Mouse (Mus musculus): ENCODE results near the gene Haus5. TPM values are rescaled to one million over a fixed set of nuclear protein-coding genes. Genes with fewer than 3 reads are reported as not detected.
A peak's percentile ranks its signal among the peaks of the same experiment; 100 is the strongest.

Haus5 gene
- polyA plus RNA-seq, 1 experiment from 2014 or later, result 32.6 TPM

DNA sequence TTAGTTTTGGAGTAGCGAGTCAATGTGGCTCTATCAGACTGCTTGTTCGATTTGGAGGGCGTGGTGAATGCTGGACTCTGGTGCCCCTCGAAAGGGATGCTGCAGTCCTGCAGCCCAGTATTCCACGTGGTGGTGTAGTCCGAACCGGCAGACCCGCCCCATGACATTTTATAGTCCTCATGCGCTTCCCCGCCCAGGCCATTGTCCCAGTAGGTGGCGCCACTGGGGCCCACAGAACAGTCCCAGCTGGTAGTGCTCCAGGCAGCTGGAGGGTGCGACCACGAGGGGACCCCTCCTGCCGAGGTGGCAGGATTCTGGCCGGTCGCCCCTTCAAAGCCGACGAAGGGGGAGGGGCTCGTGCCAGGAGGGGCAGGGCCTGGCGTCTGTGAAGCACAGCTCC lies 30.2 kb downstream of the Haus5 start:
- H3K4me3 ChIP-seq (ENCODE audit: low read length), result no peak overlapping the region; the same call in 1 of the 2 replicates

DNA sequence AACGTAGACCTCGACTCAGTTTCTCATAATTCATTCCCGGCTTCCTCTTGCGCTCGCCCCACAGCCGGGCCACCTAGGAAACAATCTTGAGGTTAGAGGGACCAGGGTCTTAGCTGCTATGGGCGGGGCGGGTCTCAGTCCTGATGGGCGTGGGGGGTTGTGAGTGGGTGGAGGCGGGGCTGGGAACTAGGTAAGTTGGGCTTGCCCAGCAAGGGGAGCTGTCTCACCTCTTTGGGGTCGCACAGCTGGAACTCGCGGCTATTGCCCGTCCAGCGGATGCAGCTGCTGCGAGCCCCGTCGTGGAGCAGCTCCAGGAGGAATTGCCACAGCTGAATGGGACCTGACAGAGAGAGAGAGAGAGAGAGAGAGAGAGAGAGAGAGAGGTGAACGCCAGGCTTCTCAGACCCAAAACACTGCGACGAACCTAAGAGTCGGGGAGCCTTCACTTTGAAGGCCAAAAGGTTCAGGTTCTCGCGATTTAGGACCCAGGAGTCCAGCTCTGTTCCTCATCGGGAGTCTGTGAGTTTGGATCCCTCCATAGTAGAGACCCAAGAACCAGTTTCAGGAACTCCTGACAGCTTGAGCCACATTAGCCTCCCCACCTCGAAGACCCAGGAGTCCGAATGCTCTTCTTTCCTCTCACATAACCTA lies 30.9 kb downstream of the Haus5 start:
- no peaks in the 10 kb centered on the region; the same call in 1 of the 2 replicates for H3K4me1 ChIP-seq (ENCODE audit: control insufficient read depth, insufficient read depth, low read length)
- no peaks in the 10 kb centered on the region for H3K36me3 ChIP-seq (ENCODE audit: control insufficient read depth, insufficient read depth)
- H3K27ac ChIP-seq (ENCODE audit: low read length), result no peak overlapping the region
- 8% methylated on average over 27 of the region's 27 CpGs for WGBS
- no peak overlapping the region for H3K4me2 ChIP-seq (ENCODE audit: low read depth, low read length)
- ATAC-seq (replicated peaks; ENCODE audit: extremely low read depth, insufficient read depth, low FRiP score), result no peak
- H3K9ac ChIP-seq (ENCODE audit: low read length), result no peak overlapping the region
- H3K27me3 ChIP-seq (ENCODE audit: control insufficient read depth, insufficient read depth, low read length), result peaks cover 47% of the 10 kb centered on the region
- H3K4me3 ChIP-seq (ENCODE audit: low read length), result peak overlapping the region; percentile 1; the same call in 1 of the 2 replicates
- H3K9me3 ChIP-seq (replicated peaks; ENCODE audit: control insufficient read depth, low read length), result no peaks in the 10 kb centered on the region

More for the DNA sequence above, 30.2 kb downstream of the Haus5 start:
- peak; percentile 37; the same call in 1 of the 2 replicates for ATAC-seq (replicated peaks; ENCODE audit: extremely low read depth, insufficient read depth, low FRiP score)
- Histone ChIP-seq H3K27me3 (ENCODE audit: control insufficient read depth, insufficient read depth, low read length) (peaks cover 47% of the 10 kb centered on the region), H3K36me3 (ENCODE audit: control insufficient read depth, insufficient read depth) (no peaks in the 10 kb centered on the region), H3K9me3 (replicated peaks; ENCODE audit: control insufficient read depth, low read length) (no peaks in the 10 kb centered on the region), H3K27ac (ENCODE audit: low read length) (no peak overlapping the region), H3K9ac (ENCODE audit: low read length) (no peak overlapping the region), H3K4me1 (ENCODE audit: control insufficient read depth, insufficient read depth, low read length) (peaks cover 5% of the 10 kb centered on the region; the same call in 1 of the 2 replicates), H3K4me2 (ENCODE audit: low read depth, low read length) (0 out of 2 replicates have a peak overlapping the region, but pooled peaks have one; percentile 5)
- WGBS, result 2% methylated on average over 20 of the region's 20 CpGs

DNA sequence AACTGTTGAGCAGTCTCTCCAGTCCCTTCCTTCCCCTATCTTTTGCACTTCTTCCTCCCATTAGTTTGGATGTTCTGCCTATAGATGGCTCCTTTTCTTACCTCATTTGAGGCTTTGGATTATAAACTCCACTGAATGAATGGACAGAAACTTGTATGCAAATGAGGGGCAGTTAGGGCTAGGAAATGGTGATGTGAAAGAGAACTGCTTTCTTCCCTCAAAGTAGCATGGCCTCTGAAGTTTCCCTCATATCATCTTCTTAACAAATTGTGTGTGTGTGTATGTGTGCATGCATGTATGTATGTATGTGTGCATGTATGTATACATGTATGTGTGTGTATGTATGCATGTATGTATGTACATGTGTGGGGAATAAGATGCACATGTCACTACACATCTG lies 35.8 kb downstream of the Haus5 start:
- Histone ChIP-seq H3K9me3 (replicated peaks; ENCODE audit: control insufficient read depth, low read length) (no peaks in the 10 kb centered on the region), H3K4me3 (ENCODE audit: low read length) (no peak overlapping the region), H3K27ac (ENCODE audit: low read length) (no peak overlapping the region), H3K36me3 (ENCODE audit: control insufficient read depth, insufficient read depth) (peaks cover 4% of the 10 kb centered on the region), H3K4me1 (ENCODE audit: control insufficient read depth, insufficient read depth, low read length) (peaks cover 11% of the 10 kb centered on the region), H3K9ac (ENCODE audit: low read length) (no peak overlapping the region), H3K4me2 (ENCODE audit: low read depth, low read length) (no peak overlapping the region), H3K27me3 (ENCODE audit: control insufficient read depth, insufficient read depth, low read length) (peaks cover 27% of the 10 kb centered on the region)
- ATAC-seq (replicated peaks; ENCODE audit: extremely low read depth, insufficient read depth, low FRiP score), result no peak

DNA sequence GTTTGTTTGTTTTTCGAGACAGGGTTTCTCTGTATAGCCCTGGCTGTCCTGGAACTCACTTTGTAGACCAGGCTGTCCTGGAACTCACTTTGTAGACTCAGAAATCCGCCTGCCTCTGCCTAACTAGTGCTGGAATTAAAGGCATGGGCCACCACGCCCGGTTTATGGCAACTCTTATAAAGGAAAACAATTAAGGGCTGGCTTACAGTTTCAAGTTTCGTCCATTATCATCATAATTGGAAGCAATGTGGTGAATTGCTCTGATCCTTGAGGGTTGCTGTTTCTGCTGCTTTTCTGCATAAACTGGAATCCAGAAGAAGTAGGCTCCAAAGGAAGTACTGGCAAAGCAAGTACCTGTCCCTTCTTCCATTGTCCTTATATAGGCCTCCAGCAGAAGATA lies 38.1 kb downstream of the Haus5 start:
- no peak overlapping the region for H3K27ac ChIP-seq (ENCODE audit: low read length)
- H3K36me3 ChIP-seq (ENCODE audit: control insufficient read depth, insufficient read depth), result peaks cover 27% of the 10 kb centered on the region
- H3K27me3 ChIP-seq (ENCODE audit: control insufficient read depth, insufficient read depth, low read length), result peaks cover 6% of the 10 kb centered on the region
- ATAC-seq (replicated peaks; ENCODE audit: extremely low read depth, insufficient read depth, low FRiP score), result no peak
- no peak overlapping the region for H3K4me3 ChIP-seq (ENCODE audit: low read length)
- no peaks in the 10 kb centered on the region for H3K9me3 ChIP-seq (replicated peaks; ENCODE audit: control insufficient read depth, low read length)
- peaks cover 15% of the 10 kb centered on the region for H3K4me1 ChIP-seq (ENCODE audit: control insufficient read depth, insufficient read depth, low read length)
- 77% methylated on average over 5 of the region's 5 CpGs for WGBS
- H3K9ac ChIP-seq (ENCODE audit: low read length), result no peak overlapping the region
- no peak overlapping the region for H3K4me2 ChIP-seq (ENCODE audit: low read depth, low read length)

DNA sequence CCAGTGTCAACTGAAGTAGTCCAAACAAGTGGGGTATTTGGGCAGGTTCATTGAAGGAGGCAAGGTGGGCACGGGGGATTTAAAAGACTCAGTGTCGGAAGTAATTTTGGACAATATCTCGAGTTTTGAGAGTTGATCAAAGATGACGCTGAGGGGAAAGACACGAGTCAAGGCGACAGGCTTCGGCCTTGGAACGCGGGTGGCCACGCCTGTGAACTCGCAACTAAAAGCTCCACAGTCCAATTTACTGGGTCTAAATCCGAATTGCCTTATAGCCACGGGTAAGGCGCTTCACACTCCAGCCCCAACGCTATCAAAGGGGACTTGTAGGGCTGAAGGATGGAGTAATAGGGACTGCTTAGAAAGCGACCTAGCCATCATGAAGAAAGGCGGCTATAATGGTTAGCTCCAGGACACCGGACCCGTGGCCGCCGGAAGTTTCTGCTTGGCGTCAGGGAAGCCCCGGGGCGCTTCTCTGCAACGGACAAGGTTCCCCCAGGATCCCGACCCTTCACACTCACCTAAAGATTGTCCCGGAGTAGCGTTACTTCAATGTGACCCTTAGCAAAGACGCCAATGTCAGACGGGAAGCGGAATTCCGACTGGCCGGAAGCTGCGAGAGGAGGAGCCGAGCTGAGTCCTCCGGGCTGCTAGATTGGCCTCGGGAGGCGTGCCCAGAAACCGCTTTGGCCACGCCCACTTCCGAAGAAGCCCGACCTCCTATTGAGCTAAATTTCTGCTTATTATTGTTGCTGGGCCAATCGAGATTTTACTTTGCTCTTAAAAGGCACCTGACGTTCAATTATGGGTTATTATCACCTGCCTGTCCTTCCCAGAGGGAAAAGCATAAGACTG lies 39.0 kb downstream of the Haus5 start, which contains the start of gene Cox6b1:
TSS of gene Cox6b1 (minus strand) at position 622 of the 855 bp plus-strand sequence.
- Histone ChIP-seq H3K4me1 (ENCODE audit: control insufficient read depth, insufficient read depth, low read length) (peaks cover 15% of the 10 kb centered on the region), H3K9me3 (replicated peaks; ENCODE audit: control insufficient read depth, low read length) (no peaks in the 10 kb centered on the region), H3K4me2 (ENCODE audit: low read depth, low read length) (peak within 1 kb of the TSS; percentile 97), H3K27ac (ENCODE audit: low read length) (peak within 1 kb of the TSS; percentile 90), H3K36me3 (ENCODE audit: control insufficient read depth, insufficient read depth) (peaks cover 31% of the 10 kb centered on the region), H3K4me3 (ENCODE audit: low read length) (peak within 1 kb of the TSS; percentile 94), H3K9ac (ENCODE audit: low read length) (peak within 1 kb of the TSS; percentile 95), H3K27me3 (ENCODE audit: control insufficient read depth, insufficient read depth, low read length) (0 out of 2 replicates have a peak, but pooled peaks cover 3% of the 10 kb centered on the region)
- WGBS, result 1% methylated on average over 44 of the region's 44 CpGs
- peak; percentile 88 for ATAC-seq (replicated peaks; ENCODE audit: extremely low read depth, insufficient read depth, low FRiP score)

DNA sequence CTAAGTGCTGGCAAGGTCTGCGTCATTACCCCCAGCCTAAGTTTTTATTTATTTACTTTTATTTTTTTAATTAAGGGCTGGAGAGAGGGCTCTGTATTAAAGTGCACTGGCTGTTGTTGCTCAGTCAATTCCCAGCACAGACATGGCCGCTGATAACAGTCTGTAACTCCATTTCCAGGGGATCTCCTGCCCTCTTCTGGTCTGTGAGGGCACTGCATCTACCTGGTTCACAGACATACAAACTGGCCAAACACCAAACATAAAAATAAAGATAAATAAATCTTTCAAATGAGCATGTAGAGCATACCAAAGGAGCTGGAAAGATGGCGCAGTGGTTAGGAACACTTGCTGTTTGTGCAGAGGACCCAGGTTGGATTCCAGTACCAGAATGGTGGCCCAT lies 45.6 kb downstream of the Haus5 start:
- Histone ChIP-seq H3K36me3 (ENCODE audit: control insufficient read depth, insufficient read depth) (peaks cover 72% of the 10 kb centered on the region), H3K4me2 (ENCODE audit: low read depth, low read length) (no peak overlapping the region), H3K4me3 (ENCODE audit: low read length) (no peak overlapping the region), H3K9me3 (replicated peaks; ENCODE audit: control insufficient read depth, low read length) (no peaks in the 10 kb centered on the region), H3K27me3 (ENCODE audit: control insufficient read depth, insufficient read depth, low read length) (no peaks in the 10 kb centered on the region), H3K27ac (ENCODE audit: low read length) (no peak overlapping the region), H3K9ac (ENCODE audit: low read length) (no peak overlapping the region), H3K4me1 (ENCODE audit: control insufficient read depth, insufficient read depth, low read length) (peaks cover 4% of the 10 kb centered on the region)
- no peak for ATAC-seq (replicated peaks; ENCODE audit: extremely low read depth, insufficient read depth, low FRiP score)
- WGBS, result 87% methylated on average over 3 of the region's 3 CpGs

DNA sequence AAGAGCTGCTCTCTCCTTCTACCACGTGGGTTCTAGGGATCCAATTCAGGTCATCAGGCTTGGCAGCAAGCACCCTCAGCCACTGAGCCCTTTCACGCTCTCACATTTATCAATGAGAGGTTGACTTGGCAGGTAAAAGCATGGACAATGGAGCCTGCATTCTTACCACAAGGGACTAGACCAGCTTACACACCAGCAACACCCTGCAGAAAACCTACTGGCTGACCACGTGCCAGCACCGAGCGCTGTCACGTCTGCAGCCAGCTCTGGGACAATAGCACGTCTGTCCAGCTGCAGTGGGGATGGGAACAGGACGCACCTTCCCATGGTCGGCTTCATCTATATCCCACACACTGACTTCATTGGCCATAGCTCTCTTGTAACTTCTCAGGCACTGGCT lies 46.1 kb downstream of the Haus5 start:
- ATAC-seq (replicated peaks; ENCODE audit: extremely low read depth, insufficient read depth, low FRiP score), result no peak
- Histone ChIP-seq H3K36me3 (ENCODE audit: control insufficient read depth, insufficient read depth) (peaks cover 67% of the 10 kb centered on the region), H3K4me3 (ENCODE audit: low read length) (no peak overlapping the region), H3K9ac (ENCODE audit: low read length) (no peak overlapping the region), H3K27me3 (ENCODE audit: control insufficient read depth, insufficient read depth, low read length) (no peaks in the 10 kb centered on the region), H3K9me3 (replicated peaks; ENCODE audit: control insufficient read depth, low read length) (no peaks in the 10 kb centered on the region), H3K27ac (ENCODE audit: low read length) (no peak overlapping the region), H3K4me1 (ENCODE audit: control insufficient read depth, insufficient read depth, low read length) (peaks cover 4% of the 10 kb centered on the region; the same call in 1 of the 2 replicates), H3K4me2 (ENCODE audit: low read depth, low read length) (no peak overlapping the region)
- WGBS, result 95% methylated on average over 9 of the region's 9 CpGs

DNA sequence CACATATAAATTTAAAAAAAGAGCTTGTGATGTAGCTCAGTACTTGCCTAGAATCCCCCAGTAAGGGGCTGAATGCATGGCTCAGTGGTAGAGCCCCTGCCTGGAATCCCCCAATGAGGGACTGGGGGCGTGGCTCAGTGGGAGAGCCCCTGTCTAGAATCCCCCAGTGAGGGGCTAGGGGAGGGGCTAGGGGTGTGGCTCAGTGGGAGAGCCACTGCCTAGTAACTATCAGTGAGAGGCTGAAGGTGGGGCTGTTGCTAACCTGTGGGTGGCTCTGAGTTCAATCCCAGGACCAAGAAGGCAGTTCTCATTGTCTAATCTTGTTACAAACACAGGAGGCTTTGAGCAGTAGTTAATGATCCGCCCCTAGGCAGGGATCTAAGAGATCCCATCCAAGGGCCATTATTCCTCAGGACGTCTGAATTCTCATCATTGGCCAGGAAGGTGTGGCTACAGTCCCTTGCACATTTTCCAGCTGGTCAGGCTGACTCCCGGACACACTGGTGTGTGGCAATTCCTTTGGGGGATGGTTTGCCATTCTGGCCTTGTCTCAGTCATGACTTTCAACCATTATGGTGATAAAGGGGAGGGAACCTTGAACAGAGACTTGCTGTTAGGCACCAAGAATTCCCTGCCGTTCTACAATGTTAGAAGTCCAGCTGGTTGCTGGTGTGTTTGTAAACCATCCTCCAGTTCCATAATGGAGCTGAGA lies 49.6 kb downstream of the Haus5 start:
- H3K9ac ChIP-seq (ENCODE audit: low read length), result no peak overlapping the region
- H3K36me3 ChIP-seq (ENCODE audit: control insufficient read depth, insufficient read depth), result peaks cover 43% of the 10 kb centered on the region
- H3K4me2 ChIP-seq (ENCODE audit: low read depth, low read length), result no peak overlapping the region
- no peaks in the 10 kb centered on the region for H3K9me3 ChIP-seq (replicated peaks; ENCODE audit: control insufficient read depth, low read length)
- ATAC-seq (replicated peaks; ENCODE audit: extremely low read depth, insufficient read depth, low FRiP score), result no peak; the same call in 1 of the 2 replicates
- WGBS, result 60% methylated on average over 5 of the region's 5 CpGs
- H3K4me1 ChIP-seq (ENCODE audit: control insufficient read depth, insufficient read depth, low read length), result peaks cover 4% of the 10 kb centered on the region
- no peak overlapping the region for H3K4me3 ChIP-seq (ENCODE audit: low read length)
- no peak overlapping the region for H3K27ac ChIP-seq (ENCODE audit: low read length)
- H3K27me3 ChIP-seq (ENCODE audit: control insufficient read depth, insufficient read depth, low read length), result no peaks in the 10 kb centered on the region
